Mouse (Mus musculus) forebrain, embryonic 10.5 days (tissue): ENCODE measurements around the gene Hilpda. TPM values are rescaled to one million over a fixed set of nuclear protein-coding genes. Genes with fewer than 3 reads are reported as not detected.

Experiments
- DNase-seq: peaks from one replicate; pipeline ENCODE4 v3.0.0-alpha.2; 2017; ENCODE audit warnings: low spot score; ENCODE audit errors: extremely low spot score
- H3K27ac ChIP-seq: fragments of 300-500 bp; sonication (generic); 2 replicates; pipeline ENCODE4 v1.5.1; 2016; ENCODE audit warnings: mild to moderate bottlenecking
- H3K27me3 ChIP-seq: fragments of 300-500 bp; sonication (generic); 2 replicates; pipeline ENCODE4 v1.6.1; 2016; ENCODE audit warnings: mild to moderate bottlenecking; ENCODE audit not compliant: poor library complexity, severe bottlenecking
- H3K36me3 ChIP-seq: fragments of 300-500 bp; sonication (generic); replicated peaks from 2 replicates; pipeline ENCODE4 v1.6.1; 2016; ENCODE audit warnings: mild to moderate bottlenecking, moderate library complexity
- H3K4me1 ChIP-seq: fragments of 300-500 bp; sonication (generic); 2 replicates; pipeline ENCODE4 v1.6.1; 2016
- H3K4me3 ChIP-seq: fragments of 300-500 bp; sonication (generic); 2 replicates; pipeline ENCODE4 v1.5.1; 2016; ENCODE audit warnings: mild to moderate bottlenecking, moderate library complexity
- H3K9me3 ChIP-seq: fragments of 300-500 bp; sonication (generic); 2 replicates; pipeline ENCODE4 v1.6.1; 2016; ENCODE audit warnings: mild to moderate bottlenecking, moderate library complexity
- WGBS: fragments of 180-500 bp; shearing (Covaris S2); methylation state at CpG from one replicate; pipeline ENCODE4 v1.1.7; 2016; 5-methylcytosine and 5-hydroxymethylcytosine counted together
- polyA plus RNA-seq: library from polyadenylated mRNA; unstranded; fragments of >200 nt; fragmentation: Nextera tagmentation; extraction: Ambion mirVana; gene quantifications from 2 replicates; pipeline ENCODE4 v1.2.1, GENCODE M21; 2016

Gene Hilpda
- 36.2 and 37.2 TPM in 2 replicates for polyA plus RNA-seq

DNA sequence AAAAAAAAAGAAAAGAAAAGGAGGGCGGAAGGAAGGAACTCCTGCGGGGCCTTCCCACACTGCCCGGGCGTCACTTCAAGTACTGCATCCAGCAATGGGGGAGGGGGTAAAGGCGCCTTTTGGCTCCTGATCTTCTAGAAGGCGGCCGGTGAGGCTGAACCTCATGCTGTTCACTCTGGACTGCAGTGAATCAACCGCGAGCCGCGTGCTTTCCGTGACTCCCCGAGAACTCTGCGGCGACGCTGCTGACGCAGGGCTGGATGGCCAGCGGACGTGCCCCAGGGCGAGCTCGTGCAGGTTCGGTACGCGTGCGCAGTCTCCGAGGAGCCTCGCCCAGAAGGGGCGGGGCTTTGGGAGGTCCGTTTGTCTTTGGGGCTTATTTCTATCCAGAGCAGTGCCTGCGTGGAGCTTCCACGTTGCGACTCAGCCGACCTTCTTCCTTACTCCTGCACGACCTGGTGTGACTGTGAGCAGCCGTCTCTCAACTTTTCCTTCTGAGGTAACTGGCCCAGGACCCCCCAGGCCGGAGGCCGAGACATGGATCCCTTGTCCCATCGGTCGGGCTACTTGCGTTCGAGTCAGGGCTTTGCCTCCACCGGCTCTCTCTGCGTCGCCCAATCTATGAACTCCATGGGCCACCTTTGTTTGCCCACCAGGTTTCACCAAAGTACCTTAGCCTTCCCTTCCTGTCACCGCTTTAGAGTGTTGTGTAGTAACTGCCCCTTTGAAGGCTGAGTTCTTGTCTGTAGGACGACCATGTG is at the start of gene Hilpda:
Gene Hilpda (plus strand): TSS at position 177 of the 761 bp plus-strand sequence.
- peak within 1 kb of the TSS; percentile 77 for H3K4me3 ChIP-seq
- peaks cover 21% of the 10 kb centered on the region for H3K36me3 ChIP-seq
- no peaks in the 10 kb centered on the region for H3K9me3 ChIP-seq
- H3K4me1 ChIP-seq = peaks cover 34% of the 10 kb centered on the region
- peaks cover 5% of the 10 kb centered on the region; the same call in 1 of the 2 replicates for H3K27me3 ChIP-seq
- under 1% methylated on average over 46 of the region's 46 CpGs for WGBS
- peak within 1 kb of the TSS; percentile 90 for H3K27ac ChIP-seq
- DNase-seq = peak; percentile 92

DNA sequence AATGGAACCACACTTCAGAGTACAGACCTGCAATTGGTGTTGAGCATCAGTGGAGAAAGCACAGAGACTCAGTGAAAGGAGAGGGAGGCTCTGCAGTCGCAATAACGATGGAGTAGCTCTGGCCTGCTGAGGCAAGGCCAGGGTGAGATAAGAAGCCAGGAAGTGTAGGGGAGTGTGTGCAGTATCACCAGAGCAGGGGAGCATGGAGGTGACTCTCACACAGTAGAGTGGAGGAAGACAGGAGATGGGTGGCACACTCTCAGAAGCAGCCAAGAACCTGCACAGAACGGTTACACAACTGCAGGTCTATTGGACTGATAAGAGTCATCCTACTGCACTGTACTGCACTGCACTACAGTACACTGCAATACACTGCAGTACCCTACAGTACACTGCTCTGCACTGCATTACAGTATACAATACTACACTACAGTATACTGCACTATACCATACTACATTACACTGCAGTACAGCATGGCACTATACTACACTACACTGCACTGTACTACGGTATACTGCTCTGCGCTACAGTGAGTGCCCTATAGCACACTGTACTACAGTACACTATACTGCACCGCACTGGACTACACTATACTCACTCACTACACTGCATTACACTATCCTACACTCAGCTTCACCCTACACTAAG is 42.9 kb upstream of the Hilpda start:
- whole genome bisulfite sequencing = 87% methylated on average over 6 of the region's 6 CpGs
- DNase-seq = no peak

DNA sequence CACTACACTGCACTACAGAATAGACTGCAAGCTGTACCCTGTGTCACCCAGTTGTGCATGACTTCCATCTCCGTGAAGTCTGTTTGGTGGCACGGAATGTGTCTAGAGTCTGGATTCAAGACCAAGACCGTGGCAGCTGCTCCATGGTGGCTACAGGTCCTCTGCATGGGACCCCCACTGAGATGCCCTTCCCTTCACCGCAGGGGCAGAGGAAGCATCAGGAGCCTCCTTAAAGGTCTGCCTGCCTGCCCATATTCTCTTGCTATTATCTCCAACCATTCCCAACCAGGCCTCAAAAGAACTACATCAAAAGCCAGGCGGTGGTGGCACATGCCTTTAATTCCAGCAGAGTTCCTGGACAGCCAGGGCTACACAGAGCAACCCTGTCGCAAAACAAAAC is 41.9 kb upstream of the Hilpda start:
- H3K27me3 ChIP-seq = no peaks in the 10 kb centered on the region
- no peaks in the 10 kb centered on the region for H3K9me3 ChIP-seq
- no peaks in the 10 kb centered on the region for H3K36me3 ChIP-seq
- no peak overlapping the region for H3K4me3 ChIP-seq
- 71% methylated on average over 6 of the region's 6 CpGs for WGBS
- H3K4me1 ChIP-seq = peaks cover 3% of the 10 kb centered on the region; the same call in 1 of the 2 replicates
- DNase-seq = no peak
- no peak overlapping the region for H3K27ac ChIP-seq

More for the DNA sequence above, 42.9 kb upstream of the Hilpda start:
- Histone ChIP-seq H3K36me3 (no peaks in the 10 kb centered on the region), H3K27me3 (no peaks in the 10 kb centered on the region), H3K4me1 (peaks cover 3% of the 10 kb centered on the region; the same call in 1 of the 2 replicates), H3K4me3 (no peak overlapping the region), H3K27ac (no peak overlapping the region), H3K9me3 (no peaks in the 10 kb centered on the region)

DNA sequence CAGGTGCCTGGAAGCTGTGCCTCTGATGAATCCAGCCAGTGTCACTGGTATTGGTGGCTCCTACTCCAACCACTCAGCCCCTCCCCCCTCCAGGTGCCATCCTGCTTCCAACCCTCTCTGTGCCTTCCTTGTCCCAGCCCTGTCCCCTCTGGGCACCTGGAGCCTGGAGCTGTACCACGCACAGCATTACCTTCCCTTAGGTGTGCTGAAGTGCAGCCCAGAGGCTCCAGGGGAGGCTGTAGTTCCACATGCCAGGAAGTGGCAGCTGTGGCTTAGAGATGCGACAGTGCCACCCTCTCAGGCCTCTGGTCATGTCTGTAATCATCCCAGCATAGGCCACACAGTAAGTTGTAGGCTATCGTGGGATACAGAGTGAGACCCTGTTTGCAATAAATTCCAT is 40.5 kb upstream of the Hilpda start:
- H3K9me3 ChIP-seq = no peaks in the 10 kb centered on the region
- peaks cover 3% of the 10 kb centered on the region; the same call in 1 of the 2 replicates for H3K4me1 ChIP-seq
- DNase-seq = no peak
- peak overlapping the region; percentile 40; the same call in 1 of the 2 replicates for H3K27ac ChIP-seq
- no peak overlapping the region for H3K4me3 ChIP-seq
- 76% methylated on average over 3 of the region's 3 CpGs for WGBS
- no peaks in the 10 kb centered on the region for H3K36me3 ChIP-seq
- no peaks in the 10 kb centered on the region for H3K27me3 ChIP-seq

DNA sequence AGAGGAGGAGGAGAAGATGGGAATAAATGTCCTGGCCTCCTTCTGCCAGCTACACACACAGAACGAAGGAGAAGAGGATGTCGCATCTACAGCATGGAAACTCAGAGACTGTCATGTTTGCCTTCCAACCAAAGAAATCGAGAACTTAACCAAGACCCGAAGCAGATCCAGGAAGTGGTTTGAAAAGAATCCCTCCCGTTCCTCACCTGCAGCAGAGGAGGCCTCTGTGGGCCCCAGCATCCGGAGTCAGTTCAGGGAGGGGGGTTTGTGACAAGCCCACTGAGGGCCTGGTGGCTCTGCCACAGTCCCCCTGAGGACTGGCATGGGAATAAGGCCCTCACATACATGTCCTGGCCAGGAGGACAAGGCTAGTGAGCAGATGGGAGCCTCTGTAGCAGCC is 40.0 kb upstream of the Hilpda start:
- 89% methylated on average over 6 of the region's 6 CpGs for WGBS
- Histone ChIP-seq H3K4me3 (no peak overlapping the region), H3K27ac (no peak overlapping the region), H3K36me3 (no peaks in the 10 kb centered on the region), H3K4me1 (no peaks in the 10 kb centered on the region), H3K9me3 (no peaks in the 10 kb centered on the region), H3K27me3 (no peaks in the 10 kb centered on the region)
- no peak for DNase-seq

DNA sequence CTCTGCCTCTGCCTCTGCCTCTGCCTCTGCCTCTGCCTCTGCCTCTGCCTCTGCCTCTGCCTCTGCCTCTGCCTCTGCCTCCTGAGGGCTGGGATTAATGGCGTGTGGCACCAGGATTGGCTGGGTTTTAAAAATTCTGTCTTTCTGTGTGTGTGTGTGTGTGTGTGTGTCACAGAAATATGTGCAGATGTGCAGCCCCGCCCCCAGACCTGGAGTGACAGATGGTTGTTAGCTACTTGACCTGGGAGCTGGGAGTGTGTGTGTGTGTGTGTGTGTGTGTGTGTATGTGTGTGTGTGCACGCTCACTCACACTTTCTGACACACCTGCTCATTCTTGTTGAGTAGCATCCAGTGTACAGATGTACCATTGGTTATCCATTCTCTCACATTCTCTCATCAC is 38.6 kb upstream of the Hilpda start:
- H3K4me1 ChIP-seq = no peaks in the 10 kb centered on the region
- no peak overlapping the region for H3K4me3 ChIP-seq
- no peaks in the 10 kb centered on the region for H3K9me3 ChIP-seq
- no peak for DNase-seq
- 72% methylated on average over 3 of the region's 3 CpGs for WGBS
- H3K27ac ChIP-seq = no peak overlapping the region
- no peaks in the 10 kb centered on the region for H3K36me3 ChIP-seq
- no peaks in the 10 kb centered on the region for H3K27me3 ChIP-seq

DNA sequence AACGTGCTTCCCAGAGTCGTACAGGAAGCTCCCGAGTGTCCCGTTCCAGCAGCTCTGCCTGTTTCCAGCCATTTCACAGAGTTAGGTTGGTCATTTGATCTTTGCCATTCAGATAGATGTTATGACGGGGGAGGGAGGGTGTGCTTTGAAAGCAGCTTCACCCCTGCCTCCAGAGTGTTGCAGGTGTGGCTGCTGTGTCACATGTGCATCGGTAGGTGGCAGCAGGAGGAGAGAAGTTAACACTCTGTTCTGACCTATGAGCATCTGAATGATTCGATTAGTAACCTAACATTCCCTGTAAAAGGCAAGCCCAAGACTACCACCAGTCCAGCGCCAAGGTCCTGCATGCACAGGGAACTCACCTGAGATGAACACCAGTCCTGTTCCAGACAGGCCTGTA is 38.0 kb upstream of the Hilpda start:
- H3K4me1 ChIP-seq = no peaks in the 10 kb centered on the region
- WGBS = 51% methylated on average over 8 of the region's 8 CpGs
- no peaks in the 10 kb centered on the region for H3K9me3 ChIP-seq
- DNase-seq = no peak
- H3K27me3 ChIP-seq = no peaks in the 10 kb centered on the region
- H3K36me3 ChIP-seq = no peaks in the 10 kb centered on the region
- H3K4me3 ChIP-seq = no peak overlapping the region
- no peak overlapping the region for H3K27ac ChIP-seq

DNA sequence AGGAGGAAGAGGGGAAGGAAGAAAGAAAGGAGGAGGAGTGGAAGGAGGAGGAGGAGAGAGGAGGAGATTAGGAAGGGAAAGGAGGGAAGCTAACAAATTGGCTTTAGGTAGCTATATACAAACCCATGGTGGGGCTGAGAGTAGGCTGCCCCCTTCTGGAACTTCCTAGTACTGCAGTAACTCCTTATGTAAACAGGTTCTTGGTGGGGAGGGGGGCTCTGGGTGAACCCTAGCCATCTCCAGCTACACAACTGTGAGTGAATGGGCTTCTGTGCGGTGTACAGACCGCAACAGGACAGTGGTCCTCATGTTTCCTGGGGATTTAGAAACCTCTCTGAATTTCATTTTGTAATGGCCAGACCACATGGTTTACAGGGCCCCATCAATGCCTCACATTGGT is 31.5 kb upstream of the Hilpda start:
- Histone ChIP-seq H3K4me1 (peaks cover 6% of the 10 kb centered on the region), H3K9me3 (no peaks in the 10 kb centered on the region), H3K36me3 (no peaks in the 10 kb centered on the region), H3K27me3 (no peaks in the 10 kb centered on the region), H3K4me3 (no peak overlapping the region), H3K27ac (no peak overlapping the region)
- 36% methylated on average over 2 of the region's 2 CpGs for WGBS
- peak; percentile 49 for DNase-seq

DNA sequence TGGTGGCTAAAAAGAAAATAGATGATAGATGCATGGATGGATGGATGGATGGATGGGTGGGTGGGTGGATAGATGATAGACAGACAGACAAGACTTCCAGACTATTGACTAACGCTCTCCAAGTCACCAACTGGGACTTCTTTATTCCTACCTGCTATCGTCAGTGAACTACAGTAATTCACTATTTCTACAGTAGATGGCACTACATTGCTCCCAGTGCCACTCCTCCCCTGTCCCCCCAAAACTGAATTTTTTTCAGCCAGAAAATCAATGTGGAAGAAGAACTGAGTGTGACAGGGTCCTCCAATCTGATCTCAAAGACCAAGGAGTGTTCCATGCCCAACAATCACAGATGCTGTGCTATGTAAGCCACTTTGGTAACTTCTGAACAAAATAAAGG is 30.6 kb upstream of the Hilpda start:
- Histone ChIP-seq H3K4me1 (peaks cover 6% of the 10 kb centered on the region), H3K9me3 (no peaks in the 10 kb centered on the region), H3K27me3 (no peaks in the 10 kb centered on the region), H3K4me3 (no peak overlapping the region), H3K27ac (no peak overlapping the region), H3K36me3 (no peaks in the 10 kb centered on the region)
- 43% methylated on average over 2 of the region's 2 CpGs for WGBS
- no peak for DNase-seq

DNA sequence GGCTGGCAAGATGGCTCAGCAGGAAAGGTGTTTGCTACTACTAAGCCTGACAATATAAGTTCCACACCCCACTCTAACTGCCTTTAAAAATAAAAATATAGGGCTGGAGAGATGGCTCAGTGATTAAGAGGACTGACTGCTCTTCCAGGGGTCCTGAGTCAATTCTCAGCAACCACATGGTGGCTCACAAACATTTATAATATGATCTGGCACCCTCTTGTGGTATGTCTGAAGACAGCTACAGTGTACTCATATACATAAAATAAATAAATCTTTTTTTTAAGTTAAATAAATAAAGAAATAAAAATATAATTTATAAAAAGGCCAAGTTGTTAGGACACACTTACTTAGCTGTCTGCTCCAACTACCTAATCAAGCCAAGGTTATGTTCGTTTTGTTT is 30.0 kb upstream of the Hilpda start:
- Histone ChIP-seq H3K4me3 (no peak overlapping the region), H3K27me3 (no peaks in the 10 kb centered on the region), H3K27ac (no peak overlapping the region), H3K4me1 (peaks cover 6% of the 10 kb centered on the region), H3K36me3 (no peaks in the 10 kb centered on the region), H3K9me3 (no peaks in the 10 kb centered on the region)
- WGBS = 63% methylated on average over 1 of the region's 1 CpGs
- no peak for DNase-seq

DNA sequence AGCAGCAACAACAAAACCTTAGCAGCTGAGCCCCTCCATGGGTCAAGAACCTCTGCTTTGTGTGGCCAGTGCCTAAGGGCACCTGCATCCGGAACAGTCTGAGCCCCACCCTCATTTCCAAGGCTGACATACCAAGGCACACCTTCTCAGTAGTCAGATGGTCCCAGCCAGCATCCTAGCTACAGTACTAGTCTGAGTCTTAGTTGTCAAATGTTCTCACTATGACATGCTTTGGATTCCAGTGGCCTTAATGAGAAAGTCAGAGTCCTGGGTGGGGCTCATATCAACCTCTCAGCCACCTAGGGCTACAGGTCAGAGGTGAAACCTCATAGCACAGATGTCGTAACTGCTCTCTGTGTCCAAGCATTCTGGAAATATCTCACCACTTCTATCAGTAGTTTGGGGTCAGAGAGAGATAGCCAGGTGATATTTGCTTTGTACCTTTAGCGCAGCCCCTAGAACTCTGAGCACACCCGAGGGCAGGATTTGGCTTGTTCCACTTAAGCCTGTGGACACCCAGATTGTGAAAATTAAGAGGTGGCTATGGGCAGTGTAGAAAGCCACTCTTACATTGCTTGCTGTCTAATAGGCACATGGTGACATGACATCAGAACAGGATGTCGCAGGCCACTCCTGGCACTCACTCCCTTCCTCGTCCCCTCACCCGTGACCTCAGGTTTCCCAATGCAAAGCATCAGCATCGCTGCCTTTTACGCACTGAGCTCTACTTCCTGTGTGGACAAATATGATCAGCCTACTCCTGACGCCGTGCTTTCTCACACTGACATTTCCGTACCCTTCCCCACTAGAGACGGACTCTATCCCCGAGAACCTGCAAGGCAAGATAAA is 26.8 kb upstream of the Hilpda start:
- Histone ChIP-seq H3K27ac (no peak overlapping the region), H3K27me3 (no peaks in the 10 kb centered on the region), H3K4me3 (no peak overlapping the region), H3K36me3 (no peaks in the 10 kb centered on the region), H3K9me3 (no peaks in the 10 kb centered on the region), H3K4me1 (peaks cover 6% of the 10 kb centered on the region)
- WGBS = 79% methylated on average over 14 of the region's 14 CpGs
- DNase-seq = no peak

DNA sequence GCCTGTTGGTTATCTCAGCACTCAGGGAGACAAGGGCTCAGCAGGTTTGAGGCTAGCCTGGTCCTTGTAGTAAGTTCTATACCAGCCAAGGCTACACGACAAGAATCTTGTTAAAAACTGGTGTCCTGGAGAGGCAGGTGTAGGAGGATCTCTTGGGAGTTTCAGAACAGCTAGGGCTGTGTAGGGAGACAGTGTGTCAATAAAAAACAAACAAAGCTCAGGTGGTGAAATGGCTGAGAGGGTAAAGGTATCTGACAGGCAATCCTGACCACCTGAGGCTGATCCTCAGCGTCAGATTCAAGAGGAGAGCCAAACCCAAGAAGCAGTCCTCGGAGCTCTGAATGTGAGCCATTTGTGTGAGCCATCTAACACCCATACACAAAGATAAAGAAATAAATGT is 26.1 kb upstream of the Hilpda start:
- H3K4me1 ChIP-seq = peaks cover 6% of the 10 kb centered on the region
- 74% methylated on average over 3 of the region's 3 CpGs for WGBS
- no peak for DNase-seq

More for the DNA sequence above, 26.1 kb upstream of the Hilpda start:
- Histone ChIP-seq H3K36me3 (no peaks in the 10 kb centered on the region), H3K27ac (no peak overlapping the region), H3K4me3 (no peak overlapping the region), H3K27me3 (no peaks in the 10 kb centered on the region), H3K9me3 (no peaks in the 10 kb centered on the region)
